Mouse (Mus musculus) thymus, postnatal 4 days (tissue): Measurements from ENCODE around the gene Mindy1.
A peak's percentile ranks its signal among the peaks of the same experiment; 100 is the strongest.

Experiments used
- DNase-seq: peaks from one replicate; pipeline ENCODE4 v3.0.0; 2021

Mindy1 gene

GRCm38 (mm10) chr3:95295321-95296102, 14.4 kb downstream of the Mindy1 start:
- no peak for DNase-seq

GRCm38 (mm10) chr3:95296103-95296469, 14.9 kb downstream of the Mindy1 start:
- DNase-seq: peak; percentile 75

GRCm38 (mm10) chr3:95298018-95298417, 16.9 kb downstream of the Mindy1 start:
- DNase-seq: no peak

GRCm38 (mm10) chr3:95301204-95301796, 20.2 kb downstream of the Mindy1 start:
- no peak for DNase-seq

GRCm38 (mm10) chr3:95306244-95306643, 25.1 kb downstream of the Mindy1 start:
- DNase-seq: no peak

- DNase-seq: no peak
These were observed 26.0 kb downstream of the Mindy1 start, which contains the start of gene Anxa9 for GRCm38 (mm10) chr3:95307100-95307499. Anxa9 (minus strand) TSS chr3:95307176.

GRCm38 (mm10) chr3:95310496-95310895, 29.4 kb downstream of the Mindy1 start:
- no peak for DNase-seq

- peak; percentile 62 for DNase-seq
These were observed 30.1 kb downstream of the Mindy1 start for GRCm38 (mm10) chr3:95310968-95311882.

GRCm38 (mm10) chr3:95312623-95313022, 31.5 kb downstream of the Mindy1 start:
- no peak for DNase-seq

- DNase-seq: no peak
These were observed 32.3 kb downstream of the Mindy1 start for GRCm38 (mm10) chr3:95313476-95313875.

- no peak for DNase-seq
These were observed 32.9 kb downstream of the Mindy1 start for GRCm38 (mm10) chr3:95314075-95314474.

GRCm38 (mm10) chr3:95314486-95315093, 33.4 kb downstream of the Mindy1 start, which contains the start of gene Cers2:
Cers2 (plus strand) TSS chr3:95314791.
- no peak for DNase-seq

GRCm38 (mm10) chr3:95315094-95315843, 34.1 kb downstream of the Mindy1 start:
- peak; percentile 94 for DNase-seq

GRCm38 (mm10) chr3:95315844-95316550, 34.9 kb downstream of the Mindy1 start:
- no peak for DNase-seq

- DNase-seq: peak; percentile 85
These were observed 36.4 kb downstream of the Mindy1 start for GRCm38 (mm10) chr3:95317414-95318080.

GRCm38 (mm10) chr3:95318548-95318947, 37.4 kb downstream of the Mindy1 start:
- no peak for DNase-seq

- no peak for DNase-seq
These were observed 38.0 kb downstream of the Mindy1 start for GRCm38 (mm10) chr3:95319110-95319509.

- DNase-seq: no peak
These were observed 38.8 kb downstream of the Mindy1 start for GRCm38 (mm10) chr3:95319701-95320625.

- DNase-seq: no peak
These were observed 42.3 kb downstream of the Mindy1 start for GRCm38 (mm10) chr3:95323429-95323828.
